Mouse (Mus musculus): ENCODE measurements around the gene Nop10.

DNA sequence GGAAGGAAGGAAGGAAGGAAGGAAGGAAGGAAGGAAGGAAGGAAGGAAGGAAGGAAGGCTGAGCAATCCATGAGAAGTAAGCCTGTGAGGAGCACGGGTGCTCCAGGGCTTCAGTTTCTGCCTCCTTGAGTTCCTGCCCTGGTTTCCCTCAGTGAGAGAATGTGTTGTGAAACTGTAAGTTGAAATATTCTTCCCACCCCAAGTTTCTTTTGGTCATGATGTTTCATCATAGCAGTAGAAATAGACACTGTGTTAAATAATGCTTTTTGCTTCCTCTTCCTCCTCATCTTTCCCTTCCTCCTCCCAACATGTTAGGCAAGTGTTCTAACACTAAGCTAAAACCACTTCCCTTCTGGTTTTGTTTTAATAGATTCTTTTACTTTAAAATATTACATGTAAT is 29.1 kb upstream of the Nop10 start:
- no peak for TF ChIP-seq GATA1 (IDR thresholded peaks at IDR 0.05; ENCODE audit: borderline replicate concordance, low read length)
- TF ChIP-seq FLI1 (IDR thresholded peaks at IDR 0.05; ENCODE audit: low read length): no peak

Data from megakaryocyte, embryonic 14.5 days (primary cell).